In the genomic region with DNA sequence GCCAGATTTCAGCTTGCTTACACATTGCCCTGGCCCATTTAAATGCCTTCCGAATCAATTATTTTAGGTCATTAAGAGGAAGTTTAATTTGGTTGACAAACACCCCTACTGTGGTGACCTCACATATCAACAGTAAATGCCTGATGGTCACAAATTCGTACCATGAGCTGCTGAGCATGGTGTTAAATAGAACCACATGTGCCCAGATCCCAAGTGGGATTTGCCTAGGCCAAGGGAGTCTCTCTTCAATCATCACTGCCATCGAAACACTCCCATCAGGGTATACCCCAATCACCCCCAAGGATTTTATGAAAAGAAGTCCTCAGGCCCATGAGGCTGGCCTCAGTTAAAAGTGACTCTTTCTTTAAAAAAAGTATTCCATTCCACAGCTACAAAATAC, we compare ENCODE assay signal across 29 mouse cellular contexts.
A peak's percentile ranks its signal among the peaks of the same experiment; 100 is the strongest.
DNase-seq lines count a peak whose midpoint lies in the region; ATAC-seq and TF ChIP-seq lines count a peak whose summit lies in the region.
"Had no signal": no experiment of that assay in that cellular context is flagged by ENCODE, and none has a peak within 500 bp of the region (broad histone marks: within the 10 kb centered on the region; RNA-seq: fewer than 3 reads in every experiment).

No protein-coding gene starts in this region.

- no peaks in the 10 kb centered on the region for H3K36me3 ChIP-seq in liver, postnatal 0 days (replicated peaks; ENCODE audit: insufficient read depth, low read length)
- H3K36me3 ChIP-seq: embryonic facial prominence, embryonic 10.5 days; embryonic facial prominence, embryonic 13.5 days; heart, embryonic 10.5 days; heart, embryonic 13.5 days; intestine, embryonic 15.5 days had no signal

- no peak for ATAC-seq in liver, postnatal 0 days
- ATAC-seq: forebrain, embryonic 13.5 days; forebrain, postnatal 0 days; intestine, embryonic 15.5 days had no signal

- H3K9me3 ChIP-seq in liver, postnatal 0 days (ENCODE audit: low read length), result no peaks in the 10 kb centered on the region
- H3K9me3 ChIP-seq: embryonic facial prominence, embryonic 10.5 days; embryonic facial prominence, embryonic 13.5 days; forebrain, embryonic 13.5 days; G1E; heart, embryonic 10.5 days; heart, embryonic 13.5 days; intestine, embryonic 15.5 days had no signal

- TF ChIP-seq CTCF in liver, postnatal 0 days (IDR thresholded peaks at IDR 0.05; ENCODE audit: low read depth), result no peak

- H3K27me3 ChIP-seq in liver, postnatal 0 days (ENCODE audit: insufficient read depth, low read length), result no peaks in the 10 kb centered on the region
- H3K27me3 ChIP-seq: CH12.LX; embryonic facial prominence, embryonic 13.5 days; forebrain, embryonic 13.5 days; heart, embryonic 13.5 days; intestine, embryonic 15.5 days had no signal

- 88% methylated on average over 3 of the region's 3 CpGs for WGBS in liver, postnatal 0 days (ENCODE audit: insufficient replicate concordance)

- H3K9ac ChIP-seq in liver, postnatal 0 days (replicated peaks), result no peak overlapping the region
- H3K9ac ChIP-seq: embryonic facial prominence, embryonic 13.5 days; forebrain, embryonic 13.5 days; forebrain, postnatal 0 days; heart, embryonic 13.5 days; hindbrain, embryonic 14.5 days; intestine, embryonic 15.5 days had no signal

- no peak overlapping the region for H3K4me3 ChIP-seq in liver, postnatal 0 days (ENCODE audit: low read depth, low read length)
- H3K4me3 ChIP-seq: embryonic facial prominence, embryonic 10.5 days; embryonic facial prominence, embryonic 13.5 days; erythroblast, embryonic 14.5 days; forebrain, embryonic 13.5 days; heart, adult 2 months; heart, embryonic 10.5 days; heart, embryonic 13.5 days; intestine, embryonic 15.5 days had no signal

- peak; percentile 36 for DNase-seq in embryo, embryonic 10.5 days (ENCODE audit: low spot score)
- DNase-seq in embryo, embryonic 11 days, result no peak
- peak; percentile 85 for DNase-seq in Muller cell, postnatal 12 days (ENCODE audit: inconsistent ontology term)
- DNase-seq in hindlimb bud, embryonic 11.5 days (ENCODE audit: extremely low spot score, low read depth, low spot score), result peak; percentile 79
- DNase-seq in kidney, postnatal 25 days, result no peak
- DNase-seq in liver, postnatal 0 days, result no peak
- DNase-seq: adrenal gland, adult 2 months; adrenal gland, postnatal 14 days; B cell, adult 2 months; cerebellum, adult 11 months; cerebellum, adult 2 months; cerebellum, adult 9-11 months; cerebellum, postnatal 25 days; forebrain, postnatal 0 days; gastrocnemius, postnatal 36 days; heart, adult 2 months; heart, postnatal 14 days; heart, postnatal 4 days; kidney, adult 18-20 months had no signal

- H3K4me1 ChIP-seq in liver, postnatal 0 days (ENCODE audit: insufficient read depth), result no peaks in the 10 kb centered on the region
- H3K4me1 ChIP-seq: intestine, embryonic 15.5 days had no signal

- TF ChIP-seq EP300 in liver, postnatal 0 days (IDR thresholded peaks at IDR 0.05; ENCODE audit: low read depth), result no peak

- no peak overlapping the region for H3K4me2 ChIP-seq in liver, postnatal 0 days (ENCODE audit: low read depth, low read length)
- H3K4me2 ChIP-seq: embryonic facial prominence, embryonic 13.5 days; forebrain, embryonic 13.5 days; heart, embryonic 13.5 days; hindbrain, embryonic 14.5 days; intestine, embryonic 15.5 days had no signal

- H3K27ac ChIP-seq in liver, postnatal 0 days (ENCODE audit: low read depth), result no peak overlapping the region
- H3K27ac ChIP-seq: embryonic facial prominence, embryonic 10.5 days; embryonic facial prominence, embryonic 13.5 days; forebrain, embryonic 13.5 days; heart, adult 2 months; heart, embryonic 10.5 days; heart, embryonic 13.5 days; hindbrain, embryonic 14.5 days; intestine, embryonic 15.5 days had no signal

Comparison
In these comparisons a context has a peak if more than half of its experiments do, and no peak if none do; other contexts are left out.
1. DNase-seq: peak in embryo, embryonic 10.5 days (single experiment), Muller cell, postnatal 12 days (single experiment) and hindlimb bud, embryonic 11.5 days (single experiment); none in embryo, embryonic 11 days (single experiment), kidney, postnatal 25 days (0 of 2) and liver, postnatal 0 days (single experiment).